Mouse (Mus musculus) liver, embryonic 14.5 days (tissue): Measurements from ENCODE around the gene Spata13.

ENCODE experiments used
- CTCF ChIP-seq: IDR thresholded peaks from 2 replicates; pipeline ENCODE4 v1.5.1; 2016; ENCODE audit warnings: antibody characterized with exemption, low read depth, control low read depth
- EP300 ChIP-seq: IDR thresholded peaks from 2 replicates; pipeline ENCODE4 v1.6.1; 2016; ENCODE audit warnings: antibody characterized with exemption, low read depth

- TF ChIP-seq CTCF (no peak), EP300 (no peak)
Observed at GRCm38 (mm10) chr14:60753801-60754126, 120.0 kb downstream of the Spata13 start.
